Mouse (Mus musculus): ENCODE data around the gene Uhrf1bp1. TPM values are rescaled to one million over a fixed set of nuclear protein-coding genes. Genes with fewer than 3 reads are reported as not detected.
"Not testable (repeated sequence)": the region's sequence is repeated elsewhere in the genome, so short reads cannot be mapped to it uniquely, and the experiment has no call there.

Gene Uhrf1bp1
- polyA plus RNA-seq, 1 experiment from 2014 or later: 5.3 TPM

GRCm38 (mm10) chr17:27823142-27823905 lies 32.9 kb upstream of the Uhrf1bp1 start:
- no peak overlapping the region for H3K4me2 ChIP-seq (replicated peaks)
- ATAC-seq (replicated peaks): no peak
- H3K9ac ChIP-seq (replicated peaks): no peak overlapping the region
- H3K36me3 ChIP-seq: no peaks in the 10 kb centered on the region
- no peak overlapping the region for H3K4me3 ChIP-seq
- no peaks in the 10 kb centered on the region for H3K27me3 ChIP-seq
- H3K27ac ChIP-seq (replicated peaks): no peak overlapping the region
- WGBS: 81% methylated on average over 9 of the region's 9 CpGs
- H3K9me3 ChIP-seq: no peaks in the 10 kb centered on the region
- peaks cover 21% of the 10 kb centered on the region for H3K4me1 ChIP-seq

DNA sequence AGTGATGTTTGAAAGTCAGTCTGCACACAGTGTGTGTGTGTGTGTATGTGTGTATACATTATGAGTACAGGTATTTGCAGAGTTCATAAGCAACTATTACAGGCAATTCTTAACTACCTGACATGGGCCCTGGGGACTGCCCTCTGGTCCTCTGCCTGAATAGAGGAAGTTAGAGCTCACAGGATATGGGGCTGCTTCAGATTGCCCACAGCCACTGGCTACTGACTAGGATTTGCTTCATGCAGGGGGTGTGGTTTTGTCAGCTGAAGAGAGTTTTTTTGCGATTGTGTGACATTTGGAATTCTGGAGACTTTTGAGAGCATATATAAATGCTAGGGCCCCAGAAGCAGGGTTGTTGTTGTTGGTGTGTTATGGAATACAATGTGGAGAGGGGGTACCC lies 31.3 kb upstream of the Uhrf1bp1 start:
- no peak for ATAC-seq (replicated peaks)
- Histone ChIP-seq H3K27ac (replicated peaks) (no peak overlapping the region), H3K36me3 (no peaks in the 10 kb centered on the region), H3K4me2 (replicated peaks) (no peak overlapping the region), H3K4me1 (peaks cover 6% of the 10 kb centered on the region), H3K4me3 (no peak overlapping the region), H3K27me3 (no peaks in the 10 kb centered on the region), H3K9ac (replicated peaks) (no peak overlapping the region), H3K9me3 (no peaks in the 10 kb centered on the region)
- 85% methylated on average over 1 of the region's 1 CpGs for WGBS

GRCm38 (mm10) chr17:27825539-27825938 lies 30.7 kb upstream of the Uhrf1bp1 start:
- no peak overlapping the region for H3K9ac ChIP-seq (replicated peaks)
- H3K27me3 ChIP-seq: no peaks in the 10 kb centered on the region
- 49% methylated on average over 3 of the region's 3 CpGs for WGBS
- H3K4me2 ChIP-seq (replicated peaks): no peak overlapping the region
- H3K36me3 ChIP-seq: no peaks in the 10 kb centered on the region
- H3K27ac ChIP-seq (replicated peaks): no peak overlapping the region
- peaks cover 6% of the 10 kb centered on the region for H3K4me1 ChIP-seq
- H3K9me3 ChIP-seq: no peaks in the 10 kb centered on the region
- ATAC-seq (replicated peaks): no peak
- no peak overlapping the region for H3K4me3 ChIP-seq

DNA sequence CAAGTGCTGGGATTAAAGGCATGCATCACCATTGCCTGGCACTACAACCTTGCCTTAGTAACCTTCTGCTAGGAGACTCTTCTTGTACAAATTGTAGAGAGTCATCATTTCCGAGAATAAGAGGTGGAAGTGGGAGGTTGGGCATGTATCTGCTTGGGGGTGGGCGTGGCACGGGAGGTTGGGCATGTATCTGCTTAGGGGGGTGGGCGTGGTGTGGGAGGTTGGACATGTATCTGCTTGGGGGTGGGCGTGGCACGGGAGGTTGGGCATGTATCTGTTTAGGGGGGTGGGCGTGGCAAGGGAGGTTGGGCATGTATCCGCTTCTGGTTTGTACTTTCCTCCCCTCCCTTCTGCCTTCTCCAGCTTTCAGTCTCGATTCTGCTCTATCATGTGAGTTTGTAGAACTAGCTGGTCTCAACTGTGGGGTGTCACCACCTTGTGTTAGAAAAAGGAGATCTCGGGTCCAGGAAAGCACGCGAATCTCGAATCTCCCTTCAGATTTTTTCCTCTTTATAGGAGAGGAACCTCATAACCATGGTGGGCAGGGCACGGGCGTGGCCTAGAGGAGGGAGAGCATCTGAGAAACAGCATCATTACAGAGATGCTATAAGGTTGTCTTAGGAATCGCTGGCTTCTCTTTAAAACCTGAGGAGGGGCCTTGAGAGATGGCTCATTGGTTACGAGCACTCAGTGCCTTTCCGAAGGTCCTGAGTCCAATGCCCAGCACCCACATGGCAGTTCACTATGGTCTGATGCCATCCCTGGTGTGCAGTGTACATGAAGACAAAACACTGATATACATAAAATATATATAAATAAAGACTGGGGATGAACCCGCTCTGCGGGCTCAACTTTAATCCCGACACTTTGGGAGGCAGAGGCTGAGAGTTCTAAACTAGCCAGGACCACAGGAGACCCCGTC lies 30.0 kb upstream of the Uhrf1bp1 start:
- WGBS: 5% methylated on average over 22 of the region's 22 CpGs
- Histone ChIP-seq H3K4me2 (replicated peaks) (peak overlapping the region; percentile 31), H3K27me3 (no peaks in the 10 kb centered on the region), H3K9me3 (no peaks in the 10 kb centered on the region), H3K4me3 (peak overlapping the region; percentile 19), H3K36me3 (no peaks in the 10 kb centered on the region), H3K27ac (replicated peaks) (no peak overlapping the region), H3K4me1 (peaks cover 3% of the 10 kb centered on the region), H3K9ac (replicated peaks) (0 out of 2 replicates have a peak overlapping the region, but pooled peaks have one; percentile 14)
- ATAC-seq (replicated peaks): no peak

GRCm38 (mm10) chr17:27826908-27827383 lies 29.3 kb upstream of the Uhrf1bp1 start:
- H3K9ac ChIP-seq (replicated peaks): no peak overlapping the region
- H3K36me3 ChIP-seq: no peaks in the 10 kb centered on the region
- WGBS: 1% methylated on average over 8 of the region's 9 CpGs
- no peaks in the 10 kb centered on the region for H3K4me1 ChIP-seq
- no peak overlapping the region for H3K27ac ChIP-seq (replicated peaks)
- H3K4me2 ChIP-seq (replicated peaks): peak overlapping the region; percentile 20
- no peaks in the 10 kb centered on the region for H3K9me3 ChIP-seq
- no peak overlapping the region for H3K4me3 ChIP-seq
- no peaks in the 10 kb centered on the region for H3K27me3 ChIP-seq
- no peak for ATAC-seq (replicated peaks)

GRCm38 (mm10) chr17:27827511-27827910 lies 28.7 kb upstream of the Uhrf1bp1 start:
- WGBS: 20% methylated on average over 6 of the region's 6 CpGs

GRCm38 (mm10) chr17:27830411-27830810 lies 25.8 kb upstream of the Uhrf1bp1 start:
- no peak for ATAC-seq (replicated peaks)
- WGBS: 54% methylated on average over 7 of the region's 7 CpGs
- H3K4me2 ChIP-seq (replicated peaks): no peak overlapping the region
- no peak overlapping the region for H3K4me3 ChIP-seq
- H3K4me1 ChIP-seq: no peaks in the 10 kb centered on the region
- H3K27ac ChIP-seq (replicated peaks): no peak overlapping the region
- H3K36me3 ChIP-seq: no peaks in the 10 kb centered on the region
- no peaks in the 10 kb centered on the region for H3K9me3 ChIP-seq
- H3K9ac ChIP-seq (replicated peaks): no peak overlapping the region
- H3K27me3 ChIP-seq: 0 out of 2 replicates have a peak, but pooled peaks cover 5% of the 10 kb centered on the region

More at GRCm38 (mm10) chr17:27827511-27827910, 28.7 kb upstream of the Uhrf1bp1 start:
- no peak overlapping the region for H3K9ac ChIP-seq (replicated peaks)
- no peaks in the 10 kb centered on the region for H3K27me3 ChIP-seq
- H3K4me3 ChIP-seq: no peak overlapping the region
- H3K36me3 ChIP-seq: no peaks in the 10 kb centered on the region
- no peak overlapping the region for H3K4me2 ChIP-seq (replicated peaks)
- no peak overlapping the region for H3K27ac ChIP-seq (replicated peaks)
- ATAC-seq (replicated peaks): no peak
- H3K9me3 ChIP-seq: no peaks in the 10 kb centered on the region
- H3K4me1 ChIP-seq: no peaks in the 10 kb centered on the region

GRCm38 (mm10) chr17:27837850-27838249 lies 18.4 kb upstream of the Uhrf1bp1 start, which contains the start of gene Snrpc:
TSS of gene Snrpc (plus strand) at chr17:27838150.
- not testable (repeated sequence) for H3K36me3 ChIP-seq; H3K27me3 ChIP-seq; H3K9ac ChIP-seq (replicated peaks); H3K4me3 ChIP-seq; ATAC-seq (replicated peaks); H3K9me3 ChIP-seq; H3K27ac ChIP-seq (replicated peaks); H3K4me2 ChIP-seq (replicated peaks)
- H3K4me1 ChIP-seq: peaks cover 15% of the 10 kb centered on the region
- WGBS: 93% methylated on average over 4 of the region's 4 CpGs

DNA sequence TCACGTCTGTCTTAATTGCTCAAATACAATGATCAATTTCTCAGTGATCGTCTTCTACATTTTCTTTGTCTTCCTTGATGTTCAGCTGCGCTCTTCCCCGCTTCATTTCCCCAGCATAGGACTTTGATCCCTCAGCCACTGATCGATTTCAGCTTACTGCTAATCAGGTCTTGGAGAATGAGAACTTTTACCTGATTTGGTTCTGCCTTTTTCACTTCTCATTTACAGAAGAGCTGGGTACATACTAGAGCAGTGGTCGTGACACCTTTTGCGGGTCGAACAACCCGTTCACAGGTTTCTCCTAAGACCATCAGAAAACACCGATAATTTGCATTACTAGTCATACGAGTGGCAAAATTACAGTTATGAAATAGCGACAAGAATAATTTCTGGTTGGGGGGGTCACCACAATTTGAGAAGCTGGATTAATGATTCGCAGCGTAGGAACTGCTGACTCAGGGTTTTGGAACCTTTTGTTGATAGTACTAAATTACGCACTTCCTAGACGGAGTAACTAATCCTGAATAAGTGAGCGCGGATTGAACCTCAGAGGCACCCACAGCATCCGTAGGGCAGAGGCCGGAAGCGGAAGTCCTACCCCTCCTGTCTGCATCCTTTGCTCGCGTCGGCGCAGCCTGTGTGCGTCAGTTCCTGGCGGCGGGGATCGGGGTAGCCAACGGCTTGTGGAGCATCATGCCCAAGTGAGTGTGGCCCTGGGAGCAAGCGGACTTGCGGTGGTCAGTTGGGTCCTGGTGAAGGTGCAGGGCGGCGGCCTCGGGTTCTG lies 16.6 kb upstream of the Uhrf1bp1 start:
- Histone ChIP-seq H3K27me3 (no peaks in the 10 kb centered on the region), H3K9ac (replicated peaks) (peak overlapping the region; percentile 73), H3K27ac (replicated peaks) (peak overlapping the region; percentile 49), H3K4me2 (replicated peaks) (peak overlapping the region; percentile 65), H3K4me1 (peaks cover 15% of the 10 kb centered on the region), H3K9me3 (no peaks in the 10 kb centered on the region), H3K36me3 (peaks cover 24% of the 10 kb centered on the region), H3K4me3 (peak overlapping the region; percentile 72)
- WGBS: 2% methylated on average over 35 of the region's 35 CpGs
- ATAC-seq (replicated peaks): peak; percentile 99

GRCm38 (mm10) chr17:27848351-27848750 lies 7.9 kb upstream of the Uhrf1bp1 start:
- no peak overlapping the region for H3K4me3 ChIP-seq
- H3K27ac ChIP-seq (replicated peaks): no peak overlapping the region
- H3K9ac ChIP-seq (replicated peaks): no peak overlapping the region
- no peak overlapping the region for H3K4me2 ChIP-seq (replicated peaks)
- no peaks in the 10 kb centered on the region for H3K9me3 ChIP-seq
- peaks cover 81% of the 10 kb centered on the region for H3K36me3 ChIP-seq
- WGBS: 88% methylated on average over 1 of the region's 1 CpGs
- no peak for ATAC-seq (replicated peaks)
- no peaks in the 10 kb centered on the region for H3K4me1 ChIP-seq
- no peaks in the 10 kb centered on the region for H3K27me3 ChIP-seq

DNA sequence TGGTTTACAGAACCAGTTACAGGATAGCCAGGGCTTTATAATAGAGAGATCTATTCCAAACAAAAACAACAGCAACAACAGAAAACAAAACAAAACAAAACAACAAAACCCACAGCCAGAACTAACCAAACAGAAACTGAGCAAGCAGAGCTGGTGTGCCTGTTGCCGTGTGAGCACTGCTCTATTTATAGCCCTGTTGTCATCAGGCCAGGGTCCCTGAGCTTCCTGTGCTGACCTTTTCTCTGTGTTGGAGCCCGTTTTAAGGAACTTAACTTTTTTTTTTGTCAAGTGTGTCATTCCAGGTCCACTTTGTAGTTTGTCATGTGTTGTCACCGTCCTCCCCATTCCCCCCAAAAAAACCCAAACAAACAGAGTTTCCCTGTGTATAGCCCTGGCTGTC lies 5.2 kb upstream of the Uhrf1bp1 start:
- Histone ChIP-seq H3K4me2 (replicated peaks) (no peak overlapping the region), H3K4me3 (no peak overlapping the region), H3K27me3 (no peaks in the 10 kb centered on the region), H3K9me3 (no peaks in the 10 kb centered on the region), H3K4me1 (no peaks in the 10 kb centered on the region), H3K36me3 (peaks cover 66% of the 10 kb centered on the region), H3K9ac (replicated peaks) (no peak overlapping the region), H3K27ac (replicated peaks) (no peak overlapping the region)
- 83% methylated on average over 3 of the region's 3 CpGs for WGBS
- no peak for ATAC-seq (replicated peaks)
